Mouse (Mus musculus) MEL (cell line): Measurements from ENCODE around the gene Cul1. TPM values are rescaled to one million over a fixed set of nuclear protein-coding genes. Genes with fewer than 3 reads are reported as not detected.
A peak's percentile ranks its signal among the peaks of the same experiment; 100 is the strongest.

Source experiments
- DNase-seq: peaks from one replicate; pipeline ENCODE4 v3.0.0; 2011; ENCODE audit warnings: low read depth, low spot score
- H3K27ac ChIP-seq: 2 replicates; pipeline ENCODE4 v1.5.1; 2012; ENCODE audit warnings: low read depth, mild to moderate bottlenecking, control low read depth, low read length, moderate library complexity; ENCODE audit not compliant: control insufficient read depth
- H3K27me3 ChIP-seq, 2 experiments: fragments of 150-350 bp in 1 of 2; sonication (generic) in 1 of 2; 2 replicates each; pipeline ENCODE4 v1.6.1; 2012; ENCODE audit warnings: low read length in 2 of 2, mild to moderate bottlenecking in 2 of 2, improper control_type of control experiment in 1 of 2, moderate library complexity in 1 of 2; ENCODE audit not compliant: insufficient read depth in 2 of 2, control insufficient read depth in 1 of 2
- H3K36me3 ChIP-seq, 2 experiments: 2 replicates each; pipeline ENCODE4 v1.6.1; 2012 to 2014; ENCODE audit warnings: low read length in 2 of 2, improper control_type of control experiment in 1 of 2, inconsistent platforms in 1 of 2, mild to moderate bottlenecking in 1 of 2; ENCODE audit not compliant: insufficient read depth in 2 of 2, control insufficient read depth in 1 of 2
- H3K4me1 ChIP-seq, 2 experiments: fragments of 150-350 bp in 1 of 2; sonication (generic) in 1 of 2; 2 replicates each; pipeline ENCODE4 v1.6.1; 2012; ENCODE audit warnings: low read length in 2 of 2, improper control_type of control experiment in 1 of 2, mild to moderate bottlenecking in 1 of 2; ENCODE audit not compliant: insufficient read depth in 2 of 2, control insufficient read depth in 1 of 2
- H3K4me3 ChIP-seq, 2 experiments: fragments of 150-350 bp in 1 of 2; sonication (generic) in 1 of 2; 2 replicates each; pipeline ENCODE4 v1.5.1; 2012; ENCODE audit warnings: low read depth in 2 of 2, low read length in 2 of 2, mild to moderate bottlenecking in 2 of 2, moderate library complexity in 2 of 2, control low read depth in 1 of 2, improper control_type of control experiment in 1 of 2; ENCODE audit not compliant: control insufficient read depth in 1 of 2, insufficient read depth in 1 of 2
- H3K79me2 ChIP-seq: 2 replicates; pipeline ENCODE4 v1.6.1; 2012; ENCODE audit warnings: mild to moderate bottlenecking, low read length, moderate library complexity; ENCODE audit not compliant: control insufficient read depth, poor library complexity, insufficient read depth
- H3K9ac ChIP-seq: 2 replicates; pipeline ENCODE4 v1.6.1; 2012; ENCODE audit warnings: low read depth, mild to moderate bottlenecking, control low read depth, low read length, moderate library complexity; ENCODE audit not compliant: control insufficient read depth, poor library complexity, severe bottlenecking
- H3K9me3 ChIP-seq: fragments of 150-350 bp; sonication (generic); replicated peaks from 2 replicates; pipeline ENCODE4 v1.6.1; 2012; ENCODE audit warnings: mild to moderate bottlenecking, low read length, improper control_type of control experiment, moderate library complexity; ENCODE audit not compliant: insufficient read depth
- BHLHE40 ChIP-seq: IDR thresholded peaks from 2 replicates; pipeline ENCODE4 v1.6.1; 2012; ENCODE audit warnings: low read depth, mild to moderate bottlenecking, inconsistent platforms, low read length, improper control_type of control experiment, borderline replicate concordance
- CHD1 ChIP-seq: IDR thresholded peaks from 2 replicates; pipeline ENCODE4 v1.6.1; 2012; ENCODE audit warnings: low read depth, mild to moderate bottlenecking, inconsistent platforms, low read length, improper control_type of control experiment
- E2F4 ChIP-seq: IDR thresholded peaks from 2 replicates; pipeline ENCODE4 v1.6.1; 2011; ENCODE audit warnings: low read depth, low read length, improper control_type of control experiment, borderline replicate concordance
- EP300 ChIP-seq, 2 experiments: IDR thresholded peaks; 2 replicates each; pipeline ENCODE4 v1.6.1; 2011; ENCODE audit warnings: improper control_type of control experiment in 2 of 2, low read length in 2 of 2, low read depth in 1 of 2, mild to moderate bottlenecking in 1 of 2
- GATA1 ChIP-seq: IDR thresholded peaks from 2 replicates; pipeline ENCODE4 v1.6.1; 2011; ENCODE audit warnings: low read depth, low read length, improper control_type of control experiment
- JUND ChIP-seq: IDR thresholded peaks from 2 replicates; pipeline ENCODE4 v1.6.1; 2011; ENCODE audit warnings: low read depth, mild to moderate bottlenecking, improper control_type of control experiment, low read length
- MAFK ChIP-seq: IDR thresholded peaks from 2 replicates; pipeline ENCODE4 v1.6.1; 2011; ENCODE audit warnings: low read depth, mild to moderate bottlenecking, low read length, improper control_type of control experiment, borderline replicate concordance
- MAX ChIP-seq: IDR thresholded peaks from 2 replicates; pipeline ENCODE4 v1.6.1; 2011; ENCODE audit warnings: low read length, improper control_type of control experiment
- MEF2A ChIP-seq: IDR thresholded peaks from 2 replicates; pipeline ENCODE4 v1.6.1; 2014; ENCODE audit warnings: low read depth, mild to moderate bottlenecking, inconsistent platforms, low read length, improper control_type of control experiment; ENCODE audit not compliant: poor library complexity, insufficient replicate concordance, severe bottlenecking; ENCODE audit errors: extremely low read depth
- MXI1 ChIP-seq: IDR thresholded peaks from 2 replicates; pipeline ENCODE4 v1.6.1; 2011; ENCODE audit warnings: mild to moderate bottlenecking, low read depth, low read length, improper control_type of control experiment
- NELFE ChIP-seq: IDR thresholded peaks from 2 replicates; pipeline ENCODE4 v1.6.1; 2011; ENCODE audit warnings: low read depth, low read length, improper control_type of control experiment
- POLR2A ChIP-seq, 2 experiments: IDR thresholded peaks; 2 replicates each; pipeline ENCODE4 v1.6.1; 2011 to 2012; ENCODE audit warnings: low read length in 2 of 2, mild to moderate bottlenecking in 2 of 2, control low read depth in 1 of 2, improper control_type of control experiment in 1 of 2, low read depth in 1 of 2, moderate library complexity in 1 of 2; ENCODE audit not compliant: control insufficient read depth in 1 of 2, insufficient read depth in 1 of 2, poor library complexity in 1 of 2
- POLR2AphosphoS5 ChIP-seq: IDR thresholded peaks from 2 replicates; pipeline ENCODE4 v1.6.1; 2012; ENCODE audit warnings: low read depth, borderline replicate concordance, mild to moderate bottlenecking, inconsistent platforms, low read length, moderate library complexity, mixed read lengths
- RAD21 ChIP-seq: IDR thresholded peaks from 2 replicates; pipeline ENCODE4 v1.6.1; 2011; ENCODE audit warnings: mild to moderate bottlenecking, low read depth, low read length, improper control_type of control experiment
- SIN3A ChIP-seq: IDR thresholded peaks from 2 replicates; pipeline ENCODE4 v1.6.1; 2012; ENCODE audit warnings: low read length, improper control_type of control experiment, inconsistent platforms
- SMC3 ChIP-seq: IDR thresholded peaks from 2 replicates; pipeline ENCODE4 v1.6.1; 2011; ENCODE audit warnings: low read depth, low read length, improper control_type of control experiment
- TBP ChIP-seq: IDR thresholded peaks from 2 replicates; pipeline ENCODE4 v1.8.0; 2011; ENCODE audit warnings: low read depth, low read length, improper control_type of control experiment
- TCF12 ChIP-seq: IDR thresholded peaks from 2 replicates; pipeline ENCODE4 v1.6.1; 2014; ENCODE audit warnings: low read depth, mild to moderate bottlenecking, inconsistent platforms, low read length, improper control_type of control experiment, moderate library complexity
- USF1 ChIP-seq: IDR thresholded peaks from 2 replicates; pipeline ENCODE4 v1.6.1; 2014; ENCODE audit warnings: low read depth, mild to moderate bottlenecking, inconsistent platforms, low read length, improper control_type of control experiment, moderate library complexity
- ZC3H11A ChIP-seq: IDR thresholded peaks from 2 replicates; pipeline ENCODE4 v1.6.1; 2012; ENCODE audit warnings: low read depth, mild to moderate bottlenecking, inconsistent platforms, low read length, improper control_type of control experiment
- ZKSCAN1 ChIP-seq: IDR thresholded peaks from 2 replicates; pipeline ENCODE4 v1.6.1; 2012; ENCODE audit warnings: low read depth, mild to moderate bottlenecking, inconsistent platforms, low read length, improper control_type of control experiment, moderate library complexity
- ZMIZ1 ChIP-seq: IDR thresholded peaks from 2 replicates; pipeline ENCODE4 v1.6.1; 2012; ENCODE audit warnings: low read depth, mild to moderate bottlenecking, inconsistent platforms, low read length, improper control_type of control experiment, moderate library complexity
- polyA plus RNA-seq, 2 experiments: library from polyadenylated mRNA; stranded (reverse) in 1 of 2; unstranded in 1 of 2; fragments of >175 nt in 1 of 2; fragments of >200 nt in 1 of 2; gene quantifications; 2 replicates each; pipeline versions ENCODE4 v1.2.1 to v1.2.4; 2012; ENCODE audit warnings: low replicate concordance in 2 of 2, low read depth in 1 of 2; ENCODE audit not compliant: insufficient read length in 2 of 2, insufficient read depth in 1 of 2, missing spikeins in 1 of 2
- total RNA-seq: library from RNA; depleted of rRNA; stranded (reverse); fragments of 300-350 nt; gene quantifications from 2 replicates; pipeline ENCODE4 v1.2.3, GENCODE M21; 2012

Cul1 gene
- total and polyA plus RNA-seq, 3 experiments, result 40.4 to 58.4 TPM; not detected in 1

GRCm38 (mm10) chr6:47447658-47448057 is 5.5 kb upstream of the Cul1 start:
- Histone ChIP-seq H3K36me3 (peaks cover 0 to 11% of the 10 kb centered on the region in 2 experiments; a peak in 2 of 4 replicates), H3K27me3 (peaks cover 0 to 2% of the 10 kb centered on the region in 2 experiments; a peak in 3 of 4 replicates), H3K4me3 (no peak overlapping the region), H3K79me2 (no peaks in the 10 kb centered on the region), H3K27ac (no peak overlapping the region), H3K9me3 (no peaks in the 10 kb centered on the region), H3K4me1 (peaks cover 0 to 7% of the 10 kb centered on the region in 2 experiments; a peak in 1 of 4 replicates), H3K9ac (no peak overlapping the region)
- DNase-seq, result no peak
- TF ChIP-seq EP300 (IDR thresholded peaks at IDR 0.05; ENCODE audit: low read depth in 1 of 2, low read length in 2 of 2) (no peak), CHD1 (no peak), MAFK (peak; percentile 86), ZC3H11A (no peak), GATA1 (no peak), ZMIZ1 (no peak), MAX (no peak)

GRCm38 (mm10) chr6:47453522-47454130 is 428 bp downstream of the Cul1 start:
- Histone ChIP-seq H3K36me3 (peaks cover 0 to 39% of the 10 kb centered on the region in 2 experiments; a peak in 2 of 4 replicates), H3K27me3 (no peaks in the 10 kb centered on the region), H3K27ac (peak overlapping the region; percentile 85), H3K9me3 (no peaks in the 10 kb centered on the region), H3K4me1 (peaks cover 7 to 14% of the 10 kb centered on the region in 2 experiments; a peak in 3 of 4 replicates), H3K9ac (peak overlapping the region; percentile 99), H3K79me2 (peaks cover 40% of the 10 kb centered on the region), H3K4me3 (peak overlapping the region; percentile 89 to 98)
- TF ChIP-seq SIN3A (peak; percentile 42; the same call in 1 of the 2 replicates), E2F4 (peak; percentile 90), RAD21 (no peak), BHLHE40 (no peak), SMC3 (no peak), TCF12 (no peak), JUND (no peak), POLR2A (IDR thresholded peaks at IDR 0.05; ENCODE audit: control insufficient read depth in 1 of 2, insufficient read depth in 1 of 2, low read depth in 1 of 2, low read length in 2 of 2, poor library complexity in 1 of 2) (peak in 1 of 2 experiments; percentile 66; a peak in 2 of 4 replicates), USF1 (no peak), POLR2AphosphoS5 (no peak), TBP (0 out of 2 replicates have a peak, but pooled peaks have one; percentile 30), MXI1 (peak; percentile 79; the same call in 1 of the 2 replicates), NELFE (peak; percentile 29; the same call in 1 of the 2 replicates), EP300 (IDR thresholded peaks at IDR 0.05; ENCODE audit: low read depth in 1 of 2, low read length in 2 of 2) (no peak), MEF2A (no peak), MAX (peak; percentile 77), ZKSCAN1 (no peak)
- DNase-seq, result peak; percentile 68
